Mouse (Mus musculus) cerebellum, adult 2 months (tissue): ENCODE data around the gene Dhrs3. TPM values are rescaled to one million over a fixed set of nuclear protein-coding genes. Genes with fewer than 3 reads are reported as not detected.
A peak's percentile ranks its signal among the peaks of the same experiment; 100 is the strongest.

Source experiments
- DNase-seq, 2 experiments: peaks; one replicate each; pipeline ENCODE4 v3.0.0; 2021
- H3K27ac ChIP-seq: fragments of 200-500 bp; 2 replicates; pipeline ENCODE4 v1.5.1; 2012; ENCODE audit warnings: low read length, control low read depth, inconsistent platforms; ENCODE audit not compliant: insufficient read depth
- H3K27me3 ChIP-seq: fragments of 200-500 bp; 2 replicates; pipeline ENCODE4 v1.6.1; 2012; ENCODE audit warnings: inconsistent platforms, mild to moderate bottlenecking, low read length, moderate library complexity; ENCODE audit not compliant: control insufficient read depth, insufficient read depth
- H3K4me1 ChIP-seq: fragments of 200-500 bp; 2 replicates; pipeline ENCODE4 v1.6.1; 2011; ENCODE audit warnings: low read length; ENCODE audit not compliant: control insufficient read depth, insufficient read depth
- H3K4me3 ChIP-seq: fragments of 200-500 bp; replicated peaks from 2 replicates; pipeline ENCODE3; 2011; ENCODE audit warnings: mild to moderate bottlenecking, low read depth, low read length, control low read depth; ENCODE audit not compliant: insufficient read depth
- CTCF ChIP-seq: fragments of 200-500 bp; IDR thresholded peaks from 2 replicates; pipeline ENCODE4 v1.5.1; 2011; ENCODE audit warnings: low read depth, mild to moderate bottlenecking, control low read depth, low read length, moderate library complexity, borderline replicate concordance; ENCODE audit not compliant: insufficient read depth
- POLR2A ChIP-seq: fragments of 200-500 bp; IDR thresholded peaks from 2 replicates; pipeline ENCODE4 v1.6.1; 2011; ENCODE audit warnings: low read length, control low read depth, borderline replicate concordance; ENCODE audit not compliant: insufficient read depth
- WGBS: fragments of 180-500 bp; shearing (Covaris S2); methylation state at CpG from one replicate; pipeline ENCODE4 v1.1.7; 2018; 5-methylcytosine and 5-hydroxymethylcytosine counted together
- polyA plus RNA-seq: library from polyadenylated mRNA; depleted of rRNA; stranded (reverse); fragments of >200 nt; gene quantifications from 2 replicates; pipeline ENCODE4 v1.2.3, GENCODE M21; 2012; rRNA removed

The Dhrs3 gene
- polyA plus RNA-seq, 1 experiment: 21.8 TPM

DNA sequence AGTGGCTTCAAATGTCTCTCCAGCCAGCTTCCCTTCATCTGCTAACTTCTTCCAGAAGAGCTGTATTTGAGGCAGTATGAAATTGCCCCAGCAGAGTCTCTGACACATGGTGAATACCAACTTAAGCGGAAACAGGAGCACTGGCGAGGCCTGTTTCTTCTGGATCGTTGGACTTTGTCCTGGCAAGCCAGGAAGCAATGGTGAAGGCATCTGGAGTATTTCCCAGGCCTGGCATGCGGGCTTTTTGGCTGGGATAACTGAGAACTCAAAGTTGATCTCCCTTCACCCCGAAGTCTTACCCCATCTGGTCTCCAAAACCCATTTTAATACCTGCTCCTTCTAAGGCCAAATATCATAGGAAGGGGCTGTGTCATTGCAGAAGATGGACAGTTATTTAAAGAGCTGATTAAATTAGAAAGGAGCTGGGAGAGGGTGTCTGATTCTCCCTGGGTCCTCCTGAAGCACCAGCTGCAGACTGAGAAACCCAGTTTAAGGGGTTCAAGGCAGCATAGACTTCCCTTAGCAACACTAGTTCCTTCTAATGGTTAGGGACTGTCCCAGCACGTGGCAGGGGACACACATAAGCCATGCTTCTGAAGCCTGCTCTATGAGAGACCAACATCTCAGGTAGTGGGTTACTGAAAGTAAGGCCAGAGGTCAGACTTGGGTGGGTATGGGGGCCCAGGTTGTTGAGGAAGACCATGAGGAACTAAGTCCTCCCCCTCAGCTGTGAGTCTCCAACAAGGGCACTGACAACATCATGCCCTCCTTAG, 80.5 kb downstream of the Dhrs3 start:
- no peak for TF ChIP-seq CTCF
- TF ChIP-seq POLR2A: no peak
- WGBS: 17% methylated on average over 6 of the region's 6 CpGs
- DNase-seq: peak; percentile 78 to 87
- Histone ChIP-seq H3K4me3 (no peak overlapping the region), H3K4me1 (peaks cover 20% of the 10 kb centered on the region), H3K27me3 (no peaks in the 10 kb centered on the region), H3K27ac (peak overlapping the region; percentile 75; the same call in 1 of the 2 replicates)

DNA sequence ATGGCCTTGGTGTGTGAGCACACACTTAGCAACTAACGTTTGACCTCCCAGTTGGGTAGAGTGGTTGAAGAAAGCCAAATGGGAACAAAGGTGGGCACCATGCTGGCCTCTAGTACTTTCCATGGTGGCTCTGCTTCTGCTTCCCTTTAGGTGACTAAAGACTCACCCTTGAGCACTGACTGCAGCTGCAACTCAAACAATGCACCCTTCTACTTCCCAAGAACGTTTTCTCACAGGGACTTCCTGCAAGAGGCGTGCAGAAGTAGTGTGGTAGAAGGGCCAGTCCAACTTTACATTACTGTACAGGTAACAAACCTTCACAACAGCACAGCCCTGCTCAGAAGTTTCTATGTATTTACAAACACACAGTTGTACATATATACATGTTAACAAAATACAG, 81.8 kb downstream of the Dhrs3 start:
- H3K4me3 ChIP-seq: no peak overlapping the region
- DNase-seq: no peak
- no peaks in the 10 kb centered on the region for H3K27me3 ChIP-seq
- no peak overlapping the region for H3K27ac ChIP-seq
- TF ChIP-seq CTCF: no peak
- TF ChIP-seq POLR2A: no peak
- WGBS: 81% methylated on average over 3 of the region's 3 CpGs
- H3K4me1 ChIP-seq: peaks cover 22% of the 10 kb centered on the region

DNA sequence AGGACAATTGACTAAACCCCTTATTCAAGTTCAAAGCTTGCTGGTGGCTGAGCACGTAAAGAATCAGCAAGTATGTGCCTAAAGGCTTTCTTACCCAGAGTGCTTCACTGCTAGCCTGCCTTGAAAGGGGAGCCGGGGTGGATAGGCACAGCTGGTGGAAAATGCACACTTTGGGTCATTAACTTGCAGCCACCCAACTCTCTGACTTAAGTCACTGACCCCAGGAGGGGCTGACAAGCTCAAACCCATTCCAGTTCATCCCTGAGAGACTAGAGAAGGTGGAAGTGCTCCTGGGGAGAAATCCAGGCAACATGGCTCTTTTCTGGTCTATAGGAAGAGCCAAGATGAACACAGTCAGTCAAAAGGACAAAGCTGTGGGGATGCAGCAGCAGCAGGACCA, 82.9 kb downstream of the Dhrs3 start:
- DNase-seq: no peak
- H3K27ac ChIP-seq: no peak overlapping the region
- TF ChIP-seq CTCF (no peak), POLR2A (no peak)
- peaks cover 22% of the 10 kb centered on the region for H3K4me1 ChIP-seq
- H3K4me3 ChIP-seq: no peak overlapping the region
- 85% methylated on average over 2 of the region's 2 CpGs for WGBS
- no peaks in the 10 kb centered on the region for H3K27me3 ChIP-seq

DNA sequence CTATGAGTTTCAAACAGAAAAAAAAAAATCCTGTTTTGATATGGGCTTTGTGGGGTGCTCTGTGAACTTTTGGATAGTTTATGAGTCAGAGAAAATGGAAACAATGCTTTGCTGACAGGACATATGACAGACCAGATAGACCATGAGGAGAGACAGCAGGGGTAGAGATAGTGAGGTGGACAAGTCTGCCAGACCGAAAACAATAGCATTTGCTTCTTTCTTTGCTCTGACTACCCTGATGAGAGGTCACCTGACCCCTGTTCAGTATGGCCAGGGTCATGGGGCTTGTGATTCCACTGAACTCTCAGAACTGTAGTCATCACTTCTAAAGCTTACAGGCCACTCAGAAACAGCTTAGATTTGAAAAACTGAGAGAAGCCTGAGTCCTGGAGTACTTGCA, 84.4 kb downstream of the Dhrs3 start:
- WGBS: 33% methylated on average over 1 of the region's 1 CpGs
- DNase-seq: no peak
- peaks cover 20% of the 10 kb centered on the region for H3K4me1 ChIP-seq
- TF ChIP-seq CTCF: no peak
- no peak for TF ChIP-seq POLR2A
- H3K4me3 ChIP-seq: no peak overlapping the region
- H3K27ac ChIP-seq: no peak overlapping the region
- H3K27me3 ChIP-seq: no peaks in the 10 kb centered on the region

Other genes with a start within 250 kb of the Dhrs3 start
- gene Gm436, start 206.5 kb upstream of the Dhrs3 start, polyA plus RNA-seq: not detected in 2 replicates
- gene Gm13178, start 171.4 kb upstream of the Dhrs3 start, polyA plus RNA-seq: not detected in 2 replicates
- gene Gm438, start 106.2 kb upstream of the Dhrs3 start, polyA plus RNA-seq: not detected in 2 replicates